Mouse (Mus musculus) brain, embryonic 14.5 days (tissue): ENCODE data around the gene Olfr558.
A peak's percentile ranks its signal among the peaks of the same experiment; 100 is the strongest.

ENCODE experiments used
- CTCF ChIP-seq: fragments of 200-500 bp; IDR thresholded peaks from 2 replicates; pipeline ENCODE4 v1.5.1; 2012; ENCODE audit warnings: inconsistent platforms, mild to moderate bottlenecking, moderate library complexity, borderline replicate concordance; ENCODE audit not compliant: insufficient read depth, insufficient read length; ENCODE audit errors: extremely low read depth
- POLR2A ChIP-seq: fragments of 200-500 bp; IDR thresholded peaks from 2 replicates; pipeline ENCODE4 v1.6.1; 2012; ENCODE audit warnings: mild to moderate bottlenecking, inconsistent platforms, borderline replicate concordance; ENCODE audit not compliant: poor library complexity, insufficient read depth, insufficient read length, severe bottlenecking; ENCODE audit errors: extremely low read depth

GRCm38 (mm10) chr7:102695358-102696125 is 6.5 kb upstream of the Olfr558 start, which contains the start of gene Olfr557:
- TF ChIP-seq POLR2A: no peak
- peak; percentile 82; the same call in 1 of the 2 replicates for TF ChIP-seq CTCF
